Mouse (Mus musculus) heart, adult 2 months (tissue): ENCODE measurements at regions not wholly inside any gene's neighbourhood (a gene's known extent, or its start where the extent isn't known, plus 50 kb on each side); places are given as distances from the start of the nearest gene placed in this dataset.

ENCODE experiments used
- DNase-seq, 2 experiments: peaks; one replicate each; pipeline ENCODE4 v3.0.0; 2021
- H3K27ac ChIP-seq: fragments of 200-600 bp; 2 replicates; pipeline ENCODE4 v1.8.1; 2022
- H3K27me3 ChIP-seq: fragments of 200-500 bp; 2 replicates; pipeline ENCODE4 v1.6.1; 2012; ENCODE audit warnings: mild to moderate bottlenecking, low read length, inconsistent platforms, mixed read lengths; ENCODE audit not compliant: control insufficient read depth, insufficient read depth
- H3K36me3 ChIP-seq: fragments of 200-500 bp; 2 replicates; pipeline ENCODE4 v1.6.1; 2012; ENCODE audit warnings: low read length, inconsistent platforms; ENCODE audit not compliant: control insufficient read depth, insufficient read depth
- H3K4me1 ChIP-seq: fragments of 200-500 bp; 2 replicates; pipeline ENCODE4 v1.6.1; 2011; ENCODE audit warnings: low read length; ENCODE audit not compliant: control insufficient read depth, insufficient read depth
- H3K4me3 ChIP-seq: fragments of 200-600 bp; 2 replicates; pipeline ENCODE4 v1.8.1; 2022
- H3K79me2 ChIP-seq: fragments of 200-500 bp; replicated peaks from 2 replicates; pipeline ENCODE4 v1.6.1; 2012; ENCODE audit warnings: mild to moderate bottlenecking, inconsistent platforms, low read length, moderate library complexity, mixed read lengths; ENCODE audit not compliant: control insufficient read depth, insufficient read depth
- H3K9ac ChIP-seq: fragments of 200-500 bp; 2 replicates; pipeline ENCODE4 v1.6.1; 2012; ENCODE audit warnings: low read depth, mild to moderate bottlenecking, control low read depth, inconsistent platforms, low read length, mixed read lengths
- CTCF ChIP-seq: fragments of 200-600 bp; IDR thresholded peaks from 2 replicates; pipeline ENCODE4 v1.8.1; 2022; ENCODE audit warnings: antibody characterized with exemption, mild to moderate bottlenecking, moderate library complexity
- EP300 ChIP-seq: fragments of 200-500 bp; IDR thresholded peaks from 2 replicates; pipeline ENCODE4 v1.6.1; 2011; ENCODE audit warnings: low read depth, low read length, control low read depth; ENCODE audit not compliant: insufficient read depth
- POLR2A ChIP-seq: fragments of 200-500 bp; IDR thresholded peaks from 2 replicates; pipeline ENCODE4 v1.6.1; 2011; ENCODE audit warnings: mild to moderate bottlenecking, low read depth, low read length, control low read depth; ENCODE audit not compliant: insufficient read depth
- WGBS: fragments of 180-500 bp; shearing (Covaris S2); methylation state at CpG from one replicate; pipeline ENCODE4 v1.1.7; 2018; 5-methylcytosine and 5-hydroxymethylcytosine counted together
- intact Hi-C: fragments of 180-260 bp; cut with DNase I; formaldehyde crosslinking; loops from one replicate; pipeline ENCODE4 v1.15.1; 2025

DNA sequence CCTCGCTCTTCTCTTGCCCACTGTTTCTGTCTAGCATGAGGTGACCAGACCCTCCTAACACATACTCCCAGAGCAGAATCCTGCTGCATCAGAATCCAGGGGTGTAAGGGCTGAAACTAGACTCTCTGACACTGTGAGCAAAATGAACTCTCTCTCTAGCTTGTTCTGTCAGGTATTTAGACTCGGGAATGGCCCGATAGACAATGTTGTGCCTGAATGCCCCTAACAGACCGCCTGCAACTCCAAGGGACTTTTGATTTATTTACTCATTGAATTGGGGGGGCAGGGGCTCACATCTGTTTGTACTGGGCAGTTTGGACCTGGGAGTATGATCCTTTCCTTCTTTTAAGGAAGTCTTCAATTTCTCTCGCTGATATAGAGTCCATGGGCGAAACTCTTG lies 469.3 kb upstream of the Trpc7 start:
- Histone ChIP-seq H3K27me3 (peaks cover 2% of the 10 kb centered on the region; the same call in 1 of the 2 replicates), H3K4me3 (no peak overlapping the region), H3K4me1 (no peaks in the 10 kb centered on the region; the same call in 1 of the 2 replicates), H3K79me2 (no peaks in the 10 kb centered on the region), H3K36me3 (no peaks in the 10 kb centered on the region), H3K27ac (no peak overlapping the region), H3K9ac (no peak overlapping the region)
- intact Hi-C loops: no loop called here
- TF ChIP-seq POLR2A (no peak), CTCF (no peak), EP300 (no peak)
- 87% methylated on average over 6 of the region's 6 CpGs for WGBS
- no peak for DNase-seq

DNA sequence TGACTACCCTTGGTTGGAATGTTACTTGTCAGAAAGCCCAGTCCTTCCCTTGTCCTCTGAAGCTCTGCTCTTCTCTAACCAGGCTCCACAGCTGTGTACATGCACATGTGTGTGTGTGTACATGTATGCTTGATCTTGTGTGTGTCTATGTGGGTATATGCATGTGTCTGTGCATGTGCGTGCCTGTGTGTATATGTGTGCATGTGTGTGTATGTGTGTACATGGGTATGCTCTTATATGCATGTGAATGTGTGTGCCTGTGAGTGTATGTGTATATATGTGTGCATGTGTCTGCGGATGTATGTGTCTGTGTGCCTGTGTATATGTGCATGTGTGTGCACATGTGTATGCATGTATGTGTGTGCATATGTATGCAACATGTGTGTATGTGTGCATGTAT lies 468.6 kb upstream of the Trpc7 start:
- H3K36me3 ChIP-seq: no peaks in the 10 kb centered on the region
- no peak overlapping the region for H3K9ac ChIP-seq
- peaks cover 2% of the 10 kb centered on the region; the same call in 1 of the 2 replicates for H3K27me3 ChIP-seq
- H3K27ac ChIP-seq: no peak overlapping the region
- TF ChIP-seq POLR2A (no peak), CTCF (no peak), EP300 (no peak)
- intact Hi-C loops: no loop called here
- H3K4me1 ChIP-seq: no peaks in the 10 kb centered on the region; the same call in 1 of the 2 replicates
- H3K79me2 ChIP-seq: no peaks in the 10 kb centered on the region
- H3K4me3 ChIP-seq: no peak overlapping the region
- DNase-seq: no peak
- 97% methylated on average over 2 of the region's 2 CpGs for WGBS

DNA sequence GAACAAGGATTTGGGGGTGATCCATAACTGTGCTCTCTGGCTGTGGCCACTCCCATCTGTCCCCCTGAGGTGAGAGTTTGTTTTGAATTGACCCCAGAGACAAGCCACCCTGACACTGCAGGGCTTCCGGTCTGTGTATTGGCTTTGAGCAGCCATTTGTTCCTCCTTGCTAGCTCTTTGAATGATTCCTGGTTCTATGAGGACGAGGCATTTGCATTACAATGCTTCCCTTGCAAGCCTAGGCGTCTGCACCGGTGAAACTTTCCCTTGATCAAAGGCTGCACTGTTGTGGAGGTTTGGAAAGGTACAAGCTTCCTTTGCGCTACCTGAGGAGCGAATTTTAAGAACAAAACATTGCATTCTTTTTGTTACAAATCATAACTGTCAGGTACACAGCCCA lies 466.8 kb upstream of the Trpc7 start:
- Histone ChIP-seq H3K79me2 (no peaks in the 10 kb centered on the region), H3K9ac (no peak overlapping the region), H3K27me3 (peaks cover 2% of the 10 kb centered on the region; the same call in 1 of the 2 replicates), H3K4me3 (no peak overlapping the region), H3K27ac (no peak overlapping the region), H3K4me1 (no peaks in the 10 kb centered on the region; the same call in 1 of the 2 replicates), H3K36me3 (no peaks in the 10 kb centered on the region)
- TF ChIP-seq EP300: no peak
- no peak for TF ChIP-seq POLR2A
- TF ChIP-seq CTCF: no peak
- intact Hi-C loops: no loop called here
- WGBS: 39% methylated on average over 6 of the region's 6 CpGs
- DNase-seq: no peak

DNA sequence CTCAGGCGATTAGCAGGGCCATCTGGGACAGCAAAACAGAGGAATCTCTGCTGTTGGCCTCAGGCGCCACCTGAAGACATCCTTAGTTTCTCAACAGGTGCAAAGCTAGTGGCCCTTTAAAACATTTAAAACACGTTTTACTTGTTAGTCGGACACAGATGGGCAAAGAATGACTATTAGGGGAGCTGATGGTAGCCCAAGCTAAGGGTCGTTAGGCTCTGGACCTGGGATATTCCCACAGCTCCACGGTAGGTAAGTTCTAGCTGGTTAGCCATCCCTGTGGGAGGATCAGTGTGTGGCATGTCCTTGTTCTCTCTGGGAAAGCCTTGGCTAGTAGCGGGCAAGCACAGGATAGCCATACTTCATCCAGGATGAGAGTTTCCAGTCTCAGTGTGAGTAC lies 465.5 kb upstream of the Trpc7 start:
- Histone ChIP-seq H3K9ac (no peak overlapping the region), H3K79me2 (no peaks in the 10 kb centered on the region), H3K27me3 (peaks cover 2% of the 10 kb centered on the region; the same call in 1 of the 2 replicates), H3K4me3 (no peak overlapping the region), H3K4me1 (no peaks in the 10 kb centered on the region; the same call in 1 of the 2 replicates), H3K36me3 (no peaks in the 10 kb centered on the region), H3K27ac (no peak overlapping the region)
- no peak for TF ChIP-seq CTCF
- no peak for TF ChIP-seq EP300
- no peak for TF ChIP-seq POLR2A
- intact Hi-C loops: no loop called here
- DNase-seq: no peak
- 79% methylated on average over 7 of the region's 7 CpGs for WGBS

DNA sequence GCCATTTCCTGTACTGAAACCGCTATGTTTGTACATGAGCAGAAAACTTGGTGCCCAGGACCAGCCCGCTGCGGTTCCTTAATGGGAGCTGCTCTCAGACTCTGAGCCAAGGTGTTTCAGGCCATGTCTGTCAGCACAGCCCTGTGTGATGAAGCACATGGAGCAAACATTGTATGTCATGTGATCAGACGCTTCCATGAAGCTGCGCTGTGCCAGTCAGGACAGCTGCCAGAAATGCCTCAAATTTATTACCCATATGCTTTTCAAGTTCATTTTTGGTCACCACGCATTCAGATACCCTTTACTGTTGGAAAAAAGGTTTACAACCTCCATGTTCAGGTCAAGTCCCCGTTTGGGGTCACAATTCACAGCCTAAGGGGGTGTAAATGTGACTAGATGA lies 458.8 kb upstream of the Trpc7 start:
- Histone ChIP-seq H3K27me3 (no peaks in the 10 kb centered on the region), H3K4me3 (no peak overlapping the region), H3K9ac (no peak overlapping the region), H3K36me3 (no peaks in the 10 kb centered on the region), H3K4me1 (0 out of 2 replicates have a peak, but pooled peaks cover 2% of the 10 kb centered on the region), H3K27ac (no peak overlapping the region), H3K79me2 (no peaks in the 10 kb centered on the region)
- TF ChIP-seq CTCF: no peak
- no peak for TF ChIP-seq EP300
- TF ChIP-seq POLR2A: no peak
- DNase-seq: no peak
- intact Hi-C loops: no loop called here
- WGBS: 63% methylated on average over 7 of the region's 7 CpGs

DNA sequence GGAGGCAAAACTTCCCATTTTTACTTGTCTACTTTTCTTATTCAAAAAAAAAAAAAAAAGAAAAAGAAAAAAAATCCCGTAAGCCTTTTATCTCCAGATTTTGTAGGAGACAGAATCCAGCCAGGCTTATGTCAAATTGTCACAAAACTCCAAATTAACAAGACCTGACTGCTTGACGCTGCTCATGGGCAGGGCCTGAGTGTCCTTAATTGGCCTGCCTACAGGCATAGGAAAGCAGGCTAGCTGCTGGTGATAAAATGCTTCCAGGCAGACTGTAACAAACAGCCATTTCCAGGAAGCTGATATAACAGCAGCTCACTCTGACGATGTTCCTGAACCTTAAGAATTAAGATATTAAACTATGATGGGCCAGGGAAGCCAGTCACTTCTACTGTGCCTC lies 458.2 kb upstream of the Trpc7 start:
- H3K36me3 ChIP-seq: no peaks in the 10 kb centered on the region
- no peaks in the 10 kb centered on the region for H3K27me3 ChIP-seq
- DNase-seq: no peak
- 0 out of 2 replicates have a peak, but pooled peaks cover 2% of the 10 kb centered on the region for H3K4me1 ChIP-seq
- TF ChIP-seq EP300 (no peak), POLR2A (no peak), CTCF (no peak)
- 27% methylated on average over 3 of the region's 3 CpGs for WGBS
- H3K4me3 ChIP-seq: no peak overlapping the region
- H3K9ac ChIP-seq: no peak overlapping the region
- H3K79me2 ChIP-seq: no peaks in the 10 kb centered on the region
- no peak overlapping the region for H3K27ac ChIP-seq
- intact Hi-C loops: no loop called here
